Mouse (Mus musculus) telencephalon, adult 2 months (tissue): ENCODE measurements at regions not wholly inside any gene's neighbourhood (a gene's known extent, or its start where the extent isn't known, plus 50 kb on each side); places are given as distances from the start of the nearest gene placed in this dataset.
"Not testable (repeated sequence)": the region's sequence is repeated elsewhere in the genome, so short reads cannot be mapped to it uniquely, and the experiment has no call there.

Experiments used
- DNase-seq: peaks from one replicate; pipeline ENCODE4 v3.0.0-alpha.2; 2011; ENCODE audit warnings: low read depth, low spot score

DNA sequence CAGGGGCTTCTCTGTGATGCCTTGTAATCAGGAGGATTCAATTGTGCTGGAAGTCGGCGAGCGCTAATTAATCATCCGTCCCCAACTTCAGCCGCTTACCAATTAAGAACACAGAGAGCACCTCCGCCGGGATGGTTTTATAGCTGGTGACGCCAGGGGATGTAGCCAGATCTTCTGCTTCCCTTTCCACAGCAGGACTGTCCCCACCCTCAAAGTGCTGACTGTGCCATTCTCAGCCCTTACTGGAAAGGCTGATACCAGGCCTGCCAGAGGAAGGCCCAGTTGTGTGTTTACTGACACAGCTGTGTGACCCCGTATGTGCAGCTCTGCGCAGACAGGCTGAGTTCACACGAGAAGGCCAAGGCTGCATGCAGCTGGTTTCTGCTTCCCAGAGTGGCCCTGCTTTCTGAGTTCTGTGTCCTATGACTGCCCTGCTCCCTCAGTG is 59.9 kb upstream of the Bend4 start:
- DNase-seq, result no peak

DNA sequence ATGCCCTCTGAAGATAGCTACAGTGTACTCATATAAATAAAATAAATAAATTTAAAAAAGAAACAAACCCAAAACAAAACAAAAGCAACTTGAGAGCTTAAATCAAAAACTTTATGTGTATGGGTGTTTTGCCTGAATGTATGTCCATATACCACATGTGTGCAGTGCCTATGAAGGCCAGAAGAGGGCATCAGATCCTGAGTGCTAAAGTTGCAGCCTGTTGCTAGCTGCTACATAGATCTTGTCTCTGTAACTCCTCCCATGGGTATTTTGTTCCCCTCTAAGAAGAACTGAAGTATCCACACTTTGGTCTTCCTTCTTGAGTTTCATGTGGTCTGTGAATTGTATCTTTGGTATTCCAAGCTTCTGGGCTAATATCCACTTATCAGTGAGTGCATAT is 62.6 kb upstream of the Bend4 start:
- not testable (repeated sequence) for DNase-seq

DNA sequence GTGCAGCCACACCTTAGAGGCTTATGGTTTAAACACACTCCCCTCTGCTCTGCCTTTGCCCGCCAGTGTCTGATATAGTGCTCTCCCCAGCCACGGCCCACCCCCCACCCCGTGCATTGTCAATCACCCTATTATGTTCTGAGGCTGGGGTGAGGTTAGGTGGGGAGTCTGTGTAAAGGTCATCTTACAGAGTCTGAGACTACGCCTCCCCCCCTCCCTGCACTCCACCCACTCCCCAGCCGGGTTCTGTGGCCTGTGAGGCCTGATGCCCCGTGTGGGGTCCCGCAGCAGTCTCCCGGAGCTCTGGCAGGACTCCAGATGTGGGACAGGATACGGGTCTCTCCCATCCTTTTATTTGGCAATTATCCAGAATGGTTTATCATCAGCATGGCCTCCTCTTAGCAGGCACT is 64.8 kb upstream of the Bend4 start:
- DNase-seq, result no peak

DNA sequence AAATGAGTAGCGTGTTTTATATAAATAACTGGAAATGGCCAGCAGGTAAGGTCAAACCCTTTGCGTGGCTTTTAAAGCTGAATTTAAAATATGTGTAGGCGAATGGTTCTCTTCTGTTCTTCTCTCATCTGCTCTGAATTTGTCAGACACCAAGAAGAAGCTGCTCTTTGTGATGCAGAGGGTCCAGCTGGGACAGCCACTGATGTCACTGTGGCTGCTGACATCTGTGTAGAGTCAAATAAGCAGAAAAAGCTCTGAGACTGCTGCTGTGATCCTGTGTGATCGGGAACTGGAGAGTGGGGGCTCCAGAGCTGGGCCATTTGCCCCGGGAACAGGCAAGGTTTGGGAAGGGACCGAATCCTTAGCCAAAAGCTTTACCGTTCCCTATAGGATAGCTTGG is 68.6 kb upstream of the Bend4 start:
- peak; percentile 22 for DNase-seq

DNA sequence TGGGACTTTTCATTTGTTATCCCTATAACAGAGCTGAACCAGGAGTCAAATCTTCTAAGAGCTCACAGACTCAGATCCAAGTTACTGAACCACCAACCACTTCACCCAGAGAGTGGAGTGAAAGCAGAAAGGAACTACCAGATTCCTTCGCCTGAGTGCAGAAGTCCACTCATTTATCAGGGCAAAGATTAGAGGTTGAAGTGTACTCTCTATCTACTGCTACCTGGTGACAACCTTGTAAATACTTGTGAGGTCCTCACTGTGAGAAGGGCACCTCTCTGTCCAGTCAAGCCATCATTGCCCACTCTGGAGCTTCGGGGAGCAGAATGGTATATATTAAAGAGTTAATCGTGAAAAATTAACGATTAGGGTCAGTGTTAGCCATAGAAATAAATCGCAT is 87.4 kb upstream of the Shisa3 start:
- DNase-seq, result no peak

DNA sequence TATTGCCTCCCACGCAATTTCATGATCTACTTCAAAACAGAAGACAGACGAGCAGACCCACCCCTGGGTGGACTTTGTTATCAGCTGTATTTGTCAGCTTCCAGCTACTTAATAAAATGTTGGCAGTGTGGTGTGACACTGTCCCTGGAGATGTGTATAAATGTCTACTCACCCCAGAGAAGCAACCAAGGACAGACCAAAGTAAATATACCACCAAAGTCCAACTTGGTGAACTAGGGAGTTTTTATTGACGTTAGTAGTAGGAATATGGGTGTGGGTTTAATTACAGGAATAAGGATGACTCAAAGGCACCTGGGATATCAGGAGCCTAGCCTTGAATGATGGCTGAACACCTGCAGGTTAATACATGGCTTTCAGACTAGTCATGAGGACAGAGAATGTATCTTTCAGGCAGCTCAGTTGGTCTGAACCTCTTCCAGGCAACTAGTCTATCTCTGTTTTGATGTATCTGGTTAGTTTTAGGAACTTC is 86.2 kb upstream of the Shisa3 start:
- DNase-seq, result no peak

DNA sequence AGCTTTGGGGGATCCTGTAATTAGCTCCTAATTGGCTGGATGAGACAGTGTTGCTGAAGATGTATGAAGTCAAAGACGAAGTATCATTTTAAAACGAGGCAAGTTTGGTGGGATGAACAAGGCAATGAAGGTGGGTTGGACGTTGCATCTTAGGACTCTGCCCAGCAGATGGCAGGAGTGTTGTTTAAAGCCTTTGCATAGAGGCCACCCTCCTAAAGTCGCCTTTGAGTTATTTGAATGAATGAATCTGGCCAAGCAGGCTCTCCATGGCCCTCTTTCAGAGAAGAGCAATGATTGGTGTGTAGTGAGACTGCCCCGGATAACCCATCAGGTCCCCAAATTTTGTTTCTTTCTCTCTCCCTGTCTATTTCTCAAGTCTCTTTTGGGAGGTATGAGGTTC is 77.5 kb upstream of the Shisa3 start:
- DNase-seq, result no peak

DNA sequence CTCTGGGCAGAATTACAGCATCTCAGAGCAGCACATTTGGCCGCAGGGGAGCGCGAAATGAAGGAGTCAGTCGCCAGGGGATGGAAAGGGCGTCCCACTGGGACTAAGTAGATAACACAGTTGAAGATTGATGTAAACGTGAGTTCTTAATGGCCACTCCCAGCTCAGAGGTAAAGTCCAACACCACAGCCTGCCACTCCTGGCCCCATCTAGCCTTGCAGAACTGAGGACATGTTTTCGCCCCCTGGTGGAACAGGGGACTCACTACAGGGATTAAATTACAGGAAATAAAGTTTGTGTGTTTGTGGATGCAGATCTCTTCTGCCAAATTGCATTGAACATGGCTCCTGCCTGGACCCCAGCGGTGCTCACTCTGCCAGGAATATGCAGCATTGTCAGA is 76.7 kb upstream of the Shisa3 start:
- no peak for DNase-seq

DNA sequence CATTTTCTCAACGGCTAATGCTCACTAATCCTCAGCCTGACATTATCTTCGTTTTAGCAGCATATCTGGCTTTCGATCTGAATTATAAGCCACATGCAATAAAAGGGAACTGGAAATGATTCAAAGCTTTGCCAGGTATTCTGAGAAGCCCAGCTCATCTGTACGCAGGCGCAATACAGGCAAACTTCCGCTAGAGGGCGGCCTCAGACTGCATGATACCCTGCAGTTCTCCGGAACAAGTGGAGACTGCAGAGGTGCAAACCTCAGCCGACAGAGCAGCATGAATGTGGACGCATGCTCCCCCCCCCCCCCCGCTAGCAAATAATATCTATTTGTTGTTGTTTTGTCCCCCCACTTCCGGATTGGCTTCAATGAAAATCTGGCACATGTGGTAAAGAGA is 75.3 kb upstream of the Shisa3 start:
- DNase-seq, result peak; percentile 60

DNA sequence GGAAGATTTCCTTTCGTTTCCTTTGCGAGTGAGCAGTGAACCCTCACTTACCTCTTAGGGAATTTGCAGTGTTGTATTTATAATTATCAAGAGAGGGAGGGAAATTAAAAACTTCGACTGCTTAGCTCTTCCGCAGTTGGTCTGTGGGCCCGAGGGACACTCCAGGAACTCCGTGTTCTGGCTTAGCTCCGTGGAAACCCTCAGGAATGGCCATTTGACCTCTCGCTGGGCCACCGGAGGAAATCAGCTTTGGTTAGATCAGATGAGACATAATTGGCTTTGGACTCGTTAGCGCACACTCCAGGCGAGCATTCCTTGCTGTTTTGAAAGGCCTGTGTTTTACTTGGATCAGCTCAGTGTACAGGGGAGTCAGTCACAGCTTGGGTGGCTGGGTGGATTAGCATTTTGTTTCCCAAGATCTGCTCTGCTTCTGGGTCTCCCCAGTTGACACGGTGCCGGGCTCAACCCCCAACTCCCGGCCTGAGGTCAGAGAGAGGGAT is 74.9 kb upstream of the Shisa3 start:
- DNase-seq, result no peak

DNA sequence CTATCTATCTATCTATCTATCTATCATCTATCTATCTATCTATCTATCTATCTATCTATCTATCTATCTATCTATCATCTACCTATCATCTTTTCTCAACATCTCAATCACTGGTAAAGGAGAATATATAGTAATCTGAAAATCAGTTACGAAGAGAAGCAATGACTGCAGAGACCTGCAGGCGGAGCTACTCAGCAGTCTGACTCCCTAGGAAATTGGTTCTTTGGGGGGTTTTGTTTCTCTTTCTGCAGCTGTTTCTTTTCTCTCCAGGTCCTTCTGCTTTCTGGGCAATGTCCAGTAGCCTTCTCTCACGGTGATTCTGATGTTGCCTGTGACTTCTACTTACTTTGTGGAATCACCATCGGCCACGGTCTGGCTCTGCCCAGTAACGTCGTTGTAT is 73.6 kb upstream of the Shisa3 start:
- DNase-seq, result no peak

DNA sequence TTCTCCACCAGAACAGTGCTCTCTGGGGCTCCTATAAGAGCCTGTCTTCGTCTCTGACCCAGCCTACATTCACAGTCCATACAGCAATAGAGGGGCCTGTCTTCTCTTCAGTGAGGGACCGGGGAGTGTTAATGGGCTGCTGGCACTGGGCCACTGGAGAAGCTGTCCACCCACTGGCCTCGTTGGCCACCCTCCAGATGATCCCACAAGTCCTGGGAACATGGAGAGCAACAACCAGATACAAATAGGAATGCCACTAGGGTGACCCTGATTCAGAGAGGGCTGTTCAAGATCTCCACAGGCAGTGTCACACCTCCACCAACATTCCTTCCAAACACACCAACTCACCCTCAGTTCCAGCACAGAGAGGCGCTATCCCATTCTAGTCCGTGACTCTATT is 69.7 kb upstream of the Shisa3 start:
- DNase-seq, result no peak

DNA sequence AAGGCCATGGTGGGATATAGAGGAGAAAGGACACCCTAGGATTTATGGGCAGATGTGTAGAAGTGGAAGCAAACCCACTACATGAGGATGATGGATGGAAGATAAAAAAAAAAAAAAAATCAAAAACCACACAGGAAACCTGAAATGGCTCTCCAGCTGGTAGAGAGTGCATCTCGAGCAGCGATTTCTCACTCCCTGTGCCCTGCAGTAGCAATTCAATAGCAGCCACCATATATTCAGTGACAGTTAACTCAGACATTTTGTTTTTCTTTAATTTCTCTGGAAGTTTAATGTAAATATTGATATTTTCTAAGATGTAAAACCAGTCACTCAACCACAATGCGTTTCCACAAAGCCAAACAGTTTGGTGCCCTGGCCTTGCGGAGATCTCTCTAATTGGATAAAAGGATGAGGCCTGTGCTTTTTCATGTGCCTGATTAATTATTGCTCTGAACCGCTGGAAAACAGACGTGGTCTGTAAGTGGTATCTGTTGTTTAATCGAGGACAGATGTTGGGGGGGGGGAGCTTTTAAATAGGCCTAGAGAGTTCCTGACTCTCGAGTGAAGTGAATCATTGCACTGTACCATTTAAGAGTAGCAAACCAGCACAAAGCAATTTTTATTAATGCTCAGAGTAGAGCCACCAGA is 68.0 kb upstream of the Shisa3 start:
- DNase-seq, result no peak

DNA sequence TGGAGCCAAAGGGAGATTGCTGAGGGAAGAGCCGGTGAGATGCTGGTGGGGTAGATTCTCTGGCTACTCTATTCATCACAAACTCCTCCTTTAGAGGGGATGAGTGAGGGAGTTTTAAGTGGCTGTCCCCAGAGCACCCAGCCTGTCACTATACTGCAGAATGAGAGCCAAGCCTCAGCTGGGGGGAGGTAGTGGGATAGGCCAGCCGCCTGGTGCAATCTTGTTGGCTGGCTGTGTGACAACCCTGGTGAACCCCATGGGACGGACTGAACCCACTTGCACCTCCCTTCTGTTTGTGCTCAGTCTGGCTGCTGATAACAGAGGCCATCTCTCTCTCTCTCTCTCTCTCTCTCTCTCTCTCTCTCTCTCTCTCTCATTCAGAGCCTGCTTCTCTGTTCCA is 65.8 kb upstream of the Shisa3 start:
- no peak for DNase-seq

DNA sequence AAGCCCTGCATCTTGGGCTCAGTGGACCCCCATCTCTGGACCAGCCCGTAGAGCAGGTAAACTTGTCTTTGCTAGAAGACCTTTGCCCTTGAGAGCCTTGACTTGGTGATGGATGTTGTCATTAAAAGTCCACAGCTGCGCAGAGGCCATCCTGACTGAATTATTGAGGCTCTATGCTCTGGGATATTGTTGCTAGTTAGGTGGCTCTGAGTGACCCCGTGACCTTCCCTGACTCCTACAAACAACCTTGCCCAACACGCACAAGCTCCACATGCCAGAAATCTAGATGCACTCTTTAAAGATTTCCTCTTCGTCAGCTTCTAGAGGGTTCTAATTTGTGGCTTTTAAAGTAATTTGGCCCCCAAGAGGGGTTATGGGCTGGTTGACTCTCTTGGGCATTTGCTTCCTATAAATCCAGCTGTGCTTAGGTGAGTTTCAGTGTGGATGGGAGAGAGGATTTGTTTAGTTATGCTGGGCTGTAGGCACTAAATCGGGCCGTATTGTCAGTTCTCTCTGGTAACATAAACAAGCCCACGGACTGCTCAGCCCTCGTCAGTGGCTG is 63.6 kb upstream of the Shisa3 start:
- DNase-seq, result no peak

DNA sequence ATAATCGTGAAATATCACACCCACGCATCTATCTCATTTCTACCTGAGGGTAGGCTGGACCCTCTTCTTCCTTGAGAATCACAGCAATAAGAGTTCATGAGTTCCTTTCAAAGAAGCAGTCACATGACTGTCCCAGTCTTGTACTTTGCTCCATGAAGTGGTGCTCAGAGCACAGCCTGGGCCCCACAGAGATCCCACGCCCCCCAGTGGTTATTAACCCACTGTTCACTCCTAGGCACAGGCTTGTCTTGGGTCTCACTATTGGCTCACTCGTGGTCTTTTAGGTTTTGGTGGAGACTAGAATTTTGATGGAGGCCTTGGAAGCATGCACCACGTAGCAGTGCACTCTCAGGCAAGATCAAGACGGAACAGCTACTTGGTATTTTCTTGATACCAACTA is 57.4 kb upstream of the Shisa3 start:
- DNase-seq, result no peak

DNA sequence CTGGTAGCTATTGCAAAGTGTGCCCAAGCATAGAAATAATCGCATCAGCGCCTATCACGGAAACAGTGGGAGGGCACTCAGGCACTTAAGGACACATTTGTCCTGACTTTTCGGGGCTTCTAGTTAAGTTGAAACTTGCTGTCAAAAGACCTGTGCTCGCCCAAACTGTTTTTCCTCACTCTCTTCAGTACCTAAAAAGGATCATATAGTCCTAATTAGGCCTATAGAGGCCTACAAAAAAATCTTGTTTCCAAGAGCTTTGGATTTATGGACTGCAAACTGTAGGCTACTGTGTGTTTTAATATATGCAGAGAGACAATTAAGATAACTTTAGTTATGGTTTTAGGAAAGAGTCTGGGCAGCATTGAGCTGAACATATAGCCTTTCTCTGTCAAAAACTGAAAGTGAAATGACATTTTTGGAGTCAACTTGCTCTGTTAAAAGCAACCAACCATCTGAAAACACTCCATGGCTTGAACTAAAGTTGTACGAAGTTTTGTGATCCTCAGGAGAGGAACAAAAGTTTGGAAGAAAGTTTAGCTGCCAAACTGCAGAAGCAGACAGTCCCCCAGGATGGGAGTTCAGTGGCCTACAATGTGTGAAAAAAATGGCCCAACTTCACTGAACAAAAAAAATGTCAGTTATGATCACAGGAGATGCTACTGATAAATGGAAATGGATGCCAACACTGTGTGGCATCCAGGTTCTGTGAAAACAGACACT is 55.9 kb upstream of the Shisa3 start:
- DNase-seq, result no peak

DNA sequence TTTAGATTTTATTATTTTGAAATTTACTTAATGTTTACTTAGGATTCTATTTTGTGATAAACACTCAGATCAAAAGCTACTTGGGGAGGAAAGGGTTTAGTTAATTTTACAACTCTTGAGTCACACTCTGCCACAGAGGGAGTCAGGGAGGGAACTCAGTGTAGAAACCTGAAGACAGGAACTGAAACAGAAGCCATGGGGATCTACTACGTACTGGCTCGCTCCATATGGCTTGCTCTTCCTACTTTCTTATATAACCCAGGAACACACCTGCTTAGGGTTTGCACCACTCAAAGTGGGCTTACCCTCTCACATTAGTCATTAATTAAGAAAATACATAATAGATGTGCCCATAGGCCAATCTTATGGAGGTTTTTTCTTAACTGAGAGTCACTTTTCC is 54.8 kb upstream of the Shisa3 start:
- no peak for DNase-seq
